Mouse (Mus musculus): ENCODE measurements around the gene Lrfn4.
A peak's percentile ranks its signal among the peaks of the same experiment; 100 is the strongest.

The Lrfn4 gene

DNA sequence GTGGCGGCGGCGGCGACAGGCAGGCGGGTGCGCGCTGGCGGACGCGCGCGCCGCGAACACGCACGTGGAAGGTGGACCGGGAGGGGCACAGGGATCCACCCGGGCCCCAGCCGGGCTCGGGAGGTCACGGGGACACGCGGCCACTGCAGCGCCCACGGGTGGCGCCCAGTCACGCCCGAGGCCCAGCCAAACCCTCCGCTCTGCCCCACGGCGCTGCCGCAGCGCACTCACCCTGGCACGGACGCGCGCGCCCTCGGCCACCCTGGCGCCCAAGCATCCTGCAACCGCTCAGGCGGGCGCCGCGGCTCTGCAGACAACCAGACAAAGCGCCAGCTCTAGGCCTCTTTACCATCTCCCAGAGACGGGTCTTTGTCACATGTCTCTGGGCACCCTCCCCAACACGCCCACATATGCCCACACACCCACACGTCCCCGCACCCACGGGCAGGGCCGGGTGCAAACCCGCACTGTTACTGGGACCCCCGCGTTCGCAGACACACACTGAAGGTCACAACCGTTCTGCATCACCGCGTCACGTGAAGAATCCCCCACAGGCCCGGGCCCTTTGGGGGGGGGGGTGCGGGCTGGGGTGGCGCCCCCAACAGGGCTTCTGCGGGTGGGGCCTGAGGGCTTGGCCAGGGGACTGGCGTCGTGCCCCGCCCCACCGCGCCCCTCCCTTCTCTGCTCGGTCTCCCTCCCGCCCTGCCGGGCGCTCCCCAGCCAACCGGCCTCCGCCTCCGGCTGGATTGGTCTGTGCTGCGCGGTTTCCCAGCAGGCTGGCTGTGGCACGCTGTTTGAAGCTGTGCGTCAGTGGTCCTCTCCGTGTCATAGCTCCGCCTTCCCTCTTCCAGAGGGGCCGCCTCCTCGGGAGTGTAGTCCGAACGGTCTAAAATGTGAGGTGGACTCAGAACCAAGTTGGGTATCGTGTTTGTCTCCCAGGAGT is at the start of gene Lrfn4:
Gene Lrfn4 (minus strand): TSS at position 517 of the 943 bp plus-strand sequence.
- DNase-seq (ENCODE audit: low read depth, low spot score), result peak; percentile 91

DNA sequence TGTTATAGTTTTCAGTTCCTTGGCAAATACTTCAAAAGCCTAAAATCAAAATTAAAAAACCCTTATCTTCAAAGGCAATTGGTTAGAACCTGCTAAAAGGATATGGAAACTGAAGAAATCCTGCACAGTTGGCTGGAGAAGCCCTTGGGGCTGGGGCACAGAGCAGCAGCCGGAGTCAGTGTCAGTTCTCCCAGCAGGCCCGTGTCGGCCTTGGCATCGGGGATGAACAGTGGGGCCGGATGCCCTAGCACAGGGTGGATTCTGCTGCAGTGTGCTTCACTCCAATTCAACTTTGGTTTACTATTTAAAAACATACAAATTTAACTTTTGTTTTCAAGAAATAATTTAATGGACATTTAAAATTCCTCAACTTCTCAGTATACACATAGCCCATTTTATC is 42.7 kb upstream of the Lrfn4 start:
- no peak for DNase-seq (ENCODE audit: low read depth, low spot score)

DNA sequence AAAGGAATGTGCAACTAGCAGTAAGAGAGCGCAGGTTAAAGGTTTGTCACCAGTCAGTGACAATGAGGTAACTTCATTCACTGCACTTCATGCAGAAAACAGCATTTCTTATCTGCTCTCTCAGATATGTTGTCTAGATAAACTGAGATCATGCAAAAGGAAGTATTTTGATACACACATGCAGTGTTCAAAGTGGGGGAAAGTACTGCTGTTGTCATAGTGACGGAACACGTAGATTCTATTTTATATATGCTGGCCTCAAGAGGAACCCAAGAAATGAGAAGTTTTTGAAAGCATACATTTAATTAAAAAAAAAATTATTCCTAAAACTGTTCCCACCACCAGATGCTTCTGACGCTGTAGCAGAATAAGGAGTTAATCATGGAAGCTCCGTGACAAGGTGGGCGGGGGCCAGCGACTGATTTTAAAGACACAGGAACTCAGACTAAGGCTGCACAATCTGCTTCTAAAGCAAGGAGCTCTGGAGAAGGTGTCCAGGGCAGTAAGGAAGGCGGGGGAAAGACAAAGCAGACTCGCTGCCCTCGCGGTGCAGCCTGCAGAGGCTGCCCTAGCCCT is 31.5 kb upstream of the Lrfn4 start:
- DNase-seq (ENCODE audit: low read depth, low spot score), result peak; percentile 71

DNA sequence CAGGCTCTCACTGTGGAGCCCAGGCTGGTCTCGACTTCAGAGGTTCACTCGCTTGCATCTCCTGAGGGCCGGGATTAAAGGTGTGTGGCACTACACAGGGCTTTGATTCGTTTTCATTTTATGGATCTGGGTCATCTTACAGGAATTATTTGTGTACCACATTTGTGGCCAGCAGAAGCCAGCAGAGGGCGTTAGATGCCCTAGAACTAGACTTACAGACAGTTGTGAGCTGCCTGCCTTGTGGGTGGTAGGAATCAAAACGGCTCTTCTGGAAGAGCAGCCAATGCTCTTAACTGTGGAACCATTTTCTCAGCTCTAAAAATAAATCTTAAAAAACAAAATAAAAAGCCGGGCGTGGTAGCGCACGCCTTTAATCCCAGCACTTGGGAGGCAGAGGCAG is 28.8 kb upstream of the Lrfn4 start:
- peak; percentile 82 for DNase-seq (ENCODE audit: low read depth, low spot score)

DNA sequence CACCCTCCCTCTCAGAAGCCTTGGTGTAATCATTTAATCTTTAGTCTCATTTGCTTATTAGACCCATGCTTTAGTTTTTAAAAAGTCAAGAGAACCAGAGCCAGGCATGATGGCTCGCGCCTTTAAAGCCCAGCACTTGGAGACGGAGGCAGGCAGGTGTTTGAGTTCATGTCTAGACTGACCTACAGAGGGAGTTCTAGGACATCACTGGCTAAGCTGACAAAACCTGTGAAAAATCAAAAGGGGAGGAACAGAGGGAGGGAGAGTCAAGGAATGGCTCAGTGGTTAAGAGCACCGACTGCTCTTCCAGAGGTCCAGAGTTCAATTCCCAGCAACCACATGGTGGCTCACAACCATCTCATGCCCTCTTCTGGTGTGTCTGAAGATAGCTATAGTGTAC is 20.5 kb upstream of the Lrfn4 start:
- no peak for DNase-seq (ENCODE audit: low read depth, low spot score)

DNA sequence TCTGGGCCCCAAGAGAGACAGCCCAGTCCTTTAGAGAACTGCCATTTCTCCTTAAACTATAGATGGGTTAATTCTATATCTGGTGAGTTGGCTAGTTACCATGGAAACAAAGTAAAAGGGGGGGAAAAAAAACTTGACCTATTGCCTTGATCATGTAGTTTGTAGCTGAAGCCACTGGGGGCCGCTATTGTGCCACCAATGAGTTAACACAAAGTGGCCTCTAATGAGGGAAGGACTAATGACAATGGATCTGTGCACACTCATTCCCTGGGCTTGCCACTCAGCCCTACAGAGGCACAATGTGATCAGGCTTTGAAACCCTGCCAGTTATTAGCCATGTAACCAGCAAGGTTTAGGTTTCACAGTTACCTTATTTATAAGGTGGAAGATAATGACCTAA is 13.4 kb upstream of the Lrfn4 start:
- peak; percentile 48 for DNase-seq (ENCODE audit: low read depth, low spot score)

DNA sequence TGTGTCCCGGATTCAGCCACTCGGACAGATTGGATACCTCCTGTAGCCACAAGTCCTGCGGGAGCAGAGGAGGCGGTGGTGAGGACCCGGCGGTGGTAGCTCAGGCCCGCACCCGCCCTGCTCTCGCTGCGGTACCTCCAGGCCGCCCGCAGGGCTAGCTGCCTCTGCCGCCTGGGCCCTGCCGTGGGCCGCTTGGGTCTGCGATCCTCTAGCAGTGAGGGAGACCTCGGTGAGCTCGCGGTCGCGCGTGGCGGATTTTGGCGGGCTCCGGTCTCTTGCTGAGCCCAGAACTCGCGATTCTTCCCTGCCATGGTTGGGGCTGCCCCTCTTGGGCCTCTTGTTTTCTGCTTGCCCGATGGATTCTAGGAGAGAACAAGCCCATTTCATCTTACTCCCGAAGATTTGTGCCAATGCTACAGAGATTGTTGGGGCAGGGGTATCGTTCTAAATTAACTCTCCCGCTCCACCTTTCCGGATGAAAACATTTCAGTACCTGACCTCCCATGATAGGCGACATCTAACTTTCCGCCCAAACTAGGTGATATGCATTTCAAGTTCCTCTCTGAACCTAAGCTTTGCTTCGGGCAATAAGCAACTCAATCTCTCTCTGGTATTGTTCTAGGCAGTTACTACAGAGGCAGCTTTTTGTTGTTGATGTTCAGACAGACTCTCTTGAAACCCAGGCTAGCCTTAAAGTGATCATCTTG is 10.5 kb upstream of the Lrfn4 start:
- no peak for DNase-seq (ENCODE audit: low read depth, low spot score)

DNA sequence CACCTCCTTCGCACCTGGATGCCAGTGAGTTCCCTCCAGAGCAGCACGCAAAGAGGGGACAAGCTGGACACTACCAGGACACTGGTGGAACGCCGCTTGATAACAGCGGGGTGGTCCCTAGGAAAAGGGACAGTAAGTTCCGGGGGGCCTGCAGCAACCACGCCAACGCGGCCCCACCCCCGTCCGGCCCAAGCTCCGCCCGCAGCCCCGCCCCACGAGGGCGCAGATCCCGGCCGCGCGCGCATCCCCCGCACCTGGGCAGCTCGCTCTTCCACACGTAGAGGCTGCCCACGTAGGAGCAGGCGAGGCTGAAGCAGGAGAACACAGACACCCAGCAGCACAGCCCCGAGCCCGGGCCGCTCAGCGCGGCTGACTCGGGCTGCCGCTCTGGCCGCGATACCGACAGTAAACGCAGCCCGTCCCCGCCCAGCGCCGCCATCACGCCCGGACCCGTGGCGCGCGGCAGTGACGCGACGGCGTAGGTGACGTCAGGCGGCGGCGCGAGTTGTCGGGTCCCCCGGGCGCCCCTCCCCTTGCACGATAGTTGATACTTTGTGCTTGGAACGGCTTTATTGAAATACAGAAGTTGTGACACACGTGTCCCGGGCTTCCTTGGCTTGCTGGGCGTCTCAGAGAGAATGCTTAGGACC is 9.8 kb upstream of the Lrfn4 start, which contains the start of gene Rce1:
Gene Rce1 (minus strand): TSS at position 463 of the 650 bp plus-strand sequence.
- peak; percentile 58 for DNase-seq (ENCODE audit: low read depth, low spot score)

DNA sequence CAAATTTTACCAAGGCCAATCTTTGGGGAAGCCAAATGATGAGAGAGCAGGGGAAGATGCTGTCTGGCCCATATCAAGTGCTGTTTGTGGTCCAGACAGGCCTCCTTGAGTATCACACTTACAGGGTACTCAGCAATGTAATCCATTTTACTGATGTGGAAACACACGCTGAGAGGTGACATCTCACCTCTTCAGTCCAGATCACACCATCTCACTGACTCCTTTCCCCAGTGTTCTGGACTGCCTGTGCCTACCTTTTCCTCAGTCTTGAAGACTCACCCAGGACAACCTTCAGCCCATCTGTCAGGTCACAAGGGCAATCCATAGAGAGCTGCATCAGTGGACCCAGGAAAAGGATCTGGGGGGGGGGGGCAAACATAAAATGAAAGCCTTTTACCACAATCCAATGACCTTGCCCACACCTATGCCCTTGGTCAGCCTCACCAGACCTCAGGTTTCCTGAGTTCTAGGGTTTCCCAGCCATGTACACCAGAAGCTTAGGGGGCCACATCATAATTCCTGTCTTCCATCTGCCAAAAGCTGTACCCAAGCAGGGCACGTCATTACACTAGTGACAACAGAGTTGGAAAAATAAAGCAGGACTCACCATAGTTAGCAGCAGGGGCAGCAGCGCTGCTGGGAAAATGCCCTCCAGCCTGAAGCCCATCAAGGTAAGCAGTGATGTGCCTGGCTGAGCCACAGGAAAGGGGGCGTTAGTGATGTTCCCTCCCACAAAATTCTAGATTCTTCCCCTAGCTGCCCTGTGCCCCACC is 9.1 kb upstream of the Lrfn4 start:
- DNase-seq (ENCODE audit: low read depth, low spot score), result no peak

DNA sequence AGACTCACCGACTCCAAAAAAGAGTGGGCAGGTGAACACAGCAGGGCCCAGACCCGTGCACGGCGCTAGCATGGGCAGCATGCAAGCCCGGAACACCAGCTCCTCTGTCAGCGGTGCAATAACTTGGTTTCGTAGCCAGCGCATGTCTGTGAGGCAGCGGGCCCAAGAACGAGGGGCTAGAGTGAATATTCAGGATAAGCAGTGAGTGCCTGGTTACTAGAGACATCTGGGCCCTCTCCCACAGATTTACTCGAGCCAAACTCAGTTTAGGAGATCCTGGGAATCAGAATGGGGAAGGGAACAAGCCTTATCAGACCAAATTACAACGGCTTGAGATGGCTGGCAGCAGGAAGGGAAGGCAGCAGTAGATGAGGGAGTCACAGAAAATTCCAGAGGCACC is 8.5 kb upstream of the Lrfn4 start:
- DNase-seq (ENCODE audit: low read depth, low spot score), result no peak

DNA sequence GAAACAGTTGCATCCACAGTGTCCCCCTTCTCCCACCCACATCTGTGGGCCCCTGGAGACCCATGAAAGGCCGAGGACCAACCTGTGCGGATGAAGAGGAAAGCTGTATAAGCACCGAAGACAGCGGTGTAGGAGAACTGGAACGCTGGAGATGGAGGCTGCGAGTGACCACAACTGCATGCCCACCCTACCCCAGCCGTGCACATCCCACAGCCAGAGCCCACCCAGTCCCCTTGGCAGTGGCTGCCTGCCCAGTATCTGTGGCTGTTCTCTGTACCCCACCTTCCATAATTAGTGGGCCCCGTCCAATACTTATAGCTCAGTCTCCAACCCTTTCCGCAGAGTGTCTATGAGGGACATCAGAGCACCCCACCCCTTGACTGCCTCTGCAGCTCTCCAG is 8.0 kb upstream of the Lrfn4 start:
- no peak for DNase-seq (ENCODE audit: low read depth, low spot score)

DNA sequence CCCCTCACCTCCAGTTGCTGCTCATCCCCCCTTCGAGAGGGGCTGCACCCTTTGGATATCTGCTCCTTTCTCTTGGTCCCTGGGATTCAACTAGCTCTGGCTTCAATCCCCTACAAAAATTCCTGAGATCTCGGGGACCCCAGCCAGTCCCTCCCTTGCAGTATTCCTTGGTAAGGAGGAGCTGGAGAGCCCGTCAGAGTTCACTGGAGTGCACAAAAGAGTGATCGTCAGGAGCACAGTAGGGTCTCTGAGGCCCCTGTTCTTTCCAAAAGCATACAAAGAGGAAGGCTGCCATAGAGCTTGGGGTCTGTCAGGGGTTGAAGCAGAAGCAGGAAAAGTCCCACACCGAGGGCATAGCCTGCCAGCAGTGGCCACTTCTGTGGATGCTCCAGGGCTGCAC is 7.3 kb upstream of the Lrfn4 start:
- DNase-seq (ENCODE audit: low read depth, low spot score), result no peak

DNA sequence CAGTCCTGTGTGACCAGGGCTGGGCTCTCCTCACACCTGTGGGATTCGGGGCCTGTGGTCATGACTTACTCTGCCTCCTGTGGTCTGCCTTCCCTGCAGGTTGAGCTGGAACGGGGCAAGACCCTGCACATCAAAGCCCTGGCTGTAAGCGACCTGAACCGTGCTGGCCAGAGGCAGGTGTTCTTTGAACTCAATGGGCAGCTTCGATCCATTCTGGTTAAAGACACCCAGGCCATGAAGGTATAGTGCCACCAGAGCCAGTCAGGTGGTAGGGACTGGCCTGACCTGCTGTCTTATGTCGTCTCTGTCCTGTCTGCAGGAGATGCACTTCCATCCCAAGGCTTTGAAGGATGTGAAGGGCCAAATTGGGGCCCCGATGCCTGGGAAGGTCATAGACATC is 5.3 kb upstream of the Lrfn4 start:
- DNase-seq (ENCODE audit: low read depth, low spot score), result no peak

DNA sequence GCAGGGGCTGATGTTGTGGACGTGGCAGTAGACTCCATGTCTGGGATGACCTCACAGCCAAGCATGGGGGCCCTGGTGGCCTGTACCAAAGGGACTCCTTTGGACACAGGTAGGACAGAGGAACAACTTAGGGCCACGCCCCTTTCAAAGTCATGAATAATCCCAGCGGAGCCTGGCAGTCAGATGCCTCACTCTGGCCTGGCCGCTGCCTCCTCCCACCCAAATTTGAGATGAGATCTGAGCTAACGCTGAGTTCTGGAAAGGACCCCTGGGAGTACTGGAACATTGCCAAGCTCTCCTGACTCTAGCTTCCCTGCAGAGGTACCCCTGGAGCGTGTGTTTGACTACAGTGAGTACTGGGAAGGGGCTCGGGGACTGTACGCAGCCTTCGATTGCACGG is 4.0 kb upstream of the Lrfn4 start:
- no peak for DNase-seq (ENCODE audit: low read depth, low spot score)

DNA sequence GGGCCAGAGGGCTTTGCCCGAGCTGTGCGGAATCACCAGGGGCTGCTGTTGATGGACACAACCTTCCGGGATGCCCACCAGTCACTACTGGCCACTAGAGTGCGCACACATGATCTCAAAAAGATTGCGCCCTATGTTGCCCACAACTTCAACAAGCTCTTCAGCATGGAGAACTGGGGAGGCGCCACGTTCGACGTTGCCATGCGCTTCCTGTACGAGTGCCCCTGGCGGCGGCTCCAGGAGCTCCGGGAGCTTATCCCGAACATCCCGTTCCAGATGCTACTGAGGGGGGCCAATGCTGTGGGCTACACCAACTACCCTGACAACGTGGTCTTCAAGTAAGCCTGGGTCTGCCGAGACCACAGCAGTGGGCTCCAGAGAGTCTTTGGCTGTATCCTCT is 2.7 kb upstream of the Lrfn4 start:
- no peak for DNase-seq (ENCODE audit: low read depth, low spot score)

DNA sequence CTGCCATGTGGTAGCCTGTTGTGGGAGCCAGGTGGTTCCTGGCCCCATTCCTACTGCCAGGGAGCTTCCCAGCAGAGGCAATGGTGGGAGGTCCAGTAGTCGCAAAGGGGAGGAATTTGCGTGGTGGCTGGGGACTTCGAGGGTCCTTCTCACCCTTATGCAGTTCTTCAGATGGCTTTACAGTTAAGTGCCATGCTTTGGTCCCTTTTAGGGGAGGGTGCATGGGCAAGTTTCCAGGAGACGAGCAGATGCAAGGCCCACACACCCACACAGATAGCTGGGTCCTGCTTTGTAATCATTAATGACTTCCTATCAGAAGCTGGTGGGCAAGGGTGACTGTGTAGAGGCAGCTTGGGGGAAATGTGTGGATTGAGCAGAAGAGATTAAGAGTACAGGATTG is 1.1 kb upstream of the Lrfn4 start:
- DNase-seq (ENCODE audit: low read depth, low spot score), result no peak

DNA sequence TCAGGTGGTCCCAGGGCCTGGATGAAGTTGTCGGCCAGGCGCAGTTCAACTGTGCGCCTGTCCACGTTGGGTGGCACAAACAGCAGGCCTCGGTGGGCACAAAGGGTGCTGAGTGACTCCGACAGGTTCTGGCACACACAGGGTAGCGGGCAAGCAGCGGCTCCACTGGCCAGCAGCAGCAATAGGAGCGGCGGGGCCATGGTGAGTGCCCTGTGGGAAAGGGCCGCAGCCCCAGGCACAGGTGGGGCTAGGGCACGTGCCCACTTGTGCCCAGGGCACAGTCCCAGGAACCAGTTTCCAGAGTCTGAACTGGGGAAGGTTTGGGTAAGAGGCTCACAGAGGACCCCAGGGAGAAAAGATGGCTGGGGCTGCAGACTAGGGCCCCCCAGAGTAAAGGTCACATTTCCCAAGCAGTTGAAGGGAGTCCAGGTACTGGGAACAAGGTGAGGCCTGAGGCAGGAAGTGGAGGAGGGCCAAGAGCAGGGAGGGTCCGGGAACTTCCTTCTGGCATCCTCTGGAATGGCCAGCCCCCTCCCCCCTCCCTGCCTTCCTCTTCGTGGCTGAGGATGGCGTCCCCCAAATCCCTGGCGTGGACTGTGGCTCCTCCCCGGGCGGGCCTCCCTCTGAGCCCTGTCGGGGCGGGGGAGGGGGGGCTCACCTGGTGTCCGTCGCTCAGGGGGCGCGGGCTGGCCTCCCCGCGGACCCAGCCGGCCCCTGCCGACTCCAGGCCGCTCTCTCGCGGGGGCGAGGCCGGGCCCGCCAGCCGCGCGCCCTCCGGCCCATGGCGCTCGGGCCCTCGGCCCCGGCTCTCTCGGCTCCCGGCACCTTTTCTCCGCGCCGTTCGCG is 939 bp downstream of the Lrfn4 start:
- DNase-seq (ENCODE audit: low read depth, low spot score), result no peak

DNA sequence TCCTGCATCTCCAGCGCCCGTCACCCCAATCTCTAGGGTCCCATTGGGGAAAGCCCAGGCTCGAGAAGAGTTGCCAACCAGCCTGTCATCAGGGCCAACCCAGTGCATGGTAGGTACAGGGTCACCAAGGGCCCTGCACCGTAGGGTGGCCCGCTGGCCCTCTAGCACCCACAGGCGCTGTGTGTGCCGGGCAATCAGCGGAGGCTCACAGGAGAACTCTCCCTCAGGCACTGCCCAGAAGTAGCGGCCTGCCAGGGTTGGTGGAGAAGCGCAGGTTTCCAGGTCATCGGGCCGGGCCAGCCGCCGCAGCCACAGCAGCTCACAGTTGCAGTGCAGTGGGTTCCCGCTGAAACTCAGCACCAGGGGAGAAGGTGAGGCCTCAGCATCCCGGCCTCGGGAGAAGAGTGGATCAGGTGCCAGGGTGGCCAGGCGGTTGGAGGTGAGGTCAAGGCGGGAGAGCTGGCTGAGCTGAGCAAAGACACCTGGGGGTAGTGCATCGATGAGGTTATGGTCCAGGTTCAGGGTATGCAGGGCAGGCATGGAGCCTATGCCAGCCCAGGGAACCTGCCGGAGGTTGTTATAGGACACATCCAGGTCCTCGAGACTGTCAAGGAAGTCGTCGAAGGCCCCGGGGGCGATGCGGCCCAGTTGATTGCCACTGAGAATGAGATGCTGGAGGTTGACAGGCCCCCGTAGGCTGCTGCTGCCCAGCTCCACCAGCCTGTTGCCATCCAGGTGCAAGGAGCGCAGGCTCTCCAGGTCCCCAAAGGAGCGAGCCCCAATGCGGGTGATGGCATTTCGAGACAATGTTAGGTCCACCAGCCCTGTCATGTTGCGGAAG is 1.8 kb downstream of the Lrfn4 start:
- DNase-seq (ENCODE audit: low read depth, low spot score), result no peak

DNA sequence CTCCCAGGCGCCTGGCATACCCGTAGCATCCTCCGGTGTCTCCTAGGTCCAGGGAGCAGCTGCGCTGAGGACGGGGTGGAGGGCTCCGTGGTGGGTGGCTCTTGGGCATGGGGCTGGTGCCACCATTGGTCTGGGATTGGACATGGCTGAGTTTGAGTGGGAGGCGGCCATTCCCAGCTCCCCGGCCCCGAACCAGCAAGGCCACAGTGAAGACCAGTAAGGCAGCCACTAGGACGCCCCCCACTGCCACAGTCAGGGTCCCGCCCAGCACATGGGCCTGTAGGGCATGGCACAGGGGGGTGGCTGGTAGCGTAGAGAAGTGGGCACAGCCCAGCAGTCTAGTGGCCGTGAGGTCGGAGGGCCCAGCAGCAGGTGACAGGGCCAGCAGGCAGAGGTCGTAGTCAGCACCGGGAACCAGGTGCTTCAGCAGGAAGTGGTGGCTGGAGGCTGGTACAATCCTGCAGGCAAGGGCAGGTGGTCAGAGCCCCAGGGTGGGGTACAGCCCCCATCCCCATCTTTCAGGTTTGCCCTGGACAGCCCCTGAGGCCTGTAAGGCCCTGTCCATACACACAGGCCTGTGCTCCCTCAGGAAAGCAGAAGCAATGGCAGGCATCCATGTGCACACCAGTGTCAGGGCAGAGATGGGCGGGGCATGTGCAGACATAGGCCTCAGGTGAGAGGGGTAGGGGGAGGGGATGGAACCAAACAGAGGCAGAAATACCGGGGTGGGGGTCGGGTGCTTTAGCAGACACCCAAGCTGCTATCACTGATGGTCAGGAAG is 3.1 kb downstream of the Lrfn4 start:
- DNase-seq (ENCODE audit: low read depth, low spot score), result no peak
